Mouse (Mus musculus) monocyte, adult 5-6 weeks (primary cell): ENCODE results near the gene Esyt3. TPM values are rescaled to one million over a fixed set of nuclear protein-coding genes. Genes with fewer than 3 reads are reported as not detected.

Experiments used
- ATAC-seq: fragments of 153-309, 156-312 bp; replicated peaks from 2 replicates; pipeline ENCODE4 v1.8.0; 2017; ENCODE audit warnings: mild to moderate bottlenecking; ENCODE audit not compliant: low TSS enrichment, insufficient number of reproducible peaks, severe bottlenecking, poor library complexity, low FRiP score
- total RNA-seq: library from RNA; stranded (forward); fragments of 200-1000, 200-491, 200-594 nt; gene quantifications from 3 replicates; pipeline ENCODE4 v1.2.3, GENCODE M21; 2017

Gene Esyt3
- total RNA-seq, 1 experiment from 2014 or later: not detected

DNA sequence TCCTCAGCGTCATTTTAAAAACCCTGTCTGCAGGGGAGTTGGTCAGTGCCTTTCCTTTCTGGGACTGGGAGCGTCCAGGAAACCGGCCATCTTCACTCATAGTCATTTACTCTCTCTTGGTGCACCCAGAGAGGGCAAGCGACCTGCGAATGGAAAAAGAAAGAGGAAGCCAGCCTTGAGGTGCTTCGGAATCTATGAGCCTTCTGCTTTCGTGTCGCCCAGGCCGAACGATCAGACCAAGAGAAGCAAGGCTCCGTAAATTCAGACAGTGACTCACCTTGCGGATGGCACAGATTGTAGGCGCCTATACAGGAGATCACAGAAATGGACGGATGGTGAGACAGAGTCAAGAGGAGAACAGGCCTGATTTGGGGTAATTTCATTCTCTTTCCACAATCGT is 655 bp upstream of the Esyt3 start:
- no peak for ATAC-seq

DNA sequence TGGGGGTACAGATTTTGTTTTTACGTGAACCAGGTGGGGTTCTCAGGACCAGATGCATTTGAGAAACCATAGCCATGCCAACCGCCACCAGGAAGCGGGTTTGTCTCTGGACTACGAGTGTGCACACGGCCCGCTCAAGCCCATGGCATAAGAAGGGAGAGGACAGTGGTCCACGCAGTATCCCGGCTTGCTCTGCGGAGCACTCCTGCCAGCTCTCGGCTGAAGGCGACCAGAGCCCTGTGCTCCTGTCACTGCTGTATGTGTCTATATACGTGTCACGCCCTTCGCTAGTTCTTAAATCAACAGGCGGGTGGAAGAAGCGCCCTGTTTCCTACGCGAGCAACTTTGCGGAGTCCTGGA is 816 bp downstream of the Esyt3 start:
- no peak for ATAC-seq

DNA sequence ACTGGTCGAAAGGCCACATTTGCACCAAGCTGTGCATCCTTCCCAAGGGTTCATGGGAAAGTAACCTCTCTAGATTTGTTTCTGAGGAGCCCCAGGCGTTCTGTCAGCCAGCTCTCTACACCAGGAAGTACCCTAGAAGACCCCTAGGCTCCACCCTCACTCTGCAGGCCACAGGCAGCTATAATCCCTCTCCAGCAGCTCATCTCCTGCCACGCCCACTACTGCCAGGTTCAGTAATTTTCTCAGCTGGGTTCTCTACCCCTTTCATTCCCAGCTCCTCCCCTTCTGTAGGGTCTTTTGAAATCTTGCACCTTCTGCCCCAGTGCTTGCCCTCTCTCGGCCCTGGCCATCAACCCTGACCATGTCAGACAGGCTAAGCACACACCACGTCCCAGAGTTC is 2.4 kb downstream of the Esyt3 start:
- no peak for ATAC-seq

DNA sequence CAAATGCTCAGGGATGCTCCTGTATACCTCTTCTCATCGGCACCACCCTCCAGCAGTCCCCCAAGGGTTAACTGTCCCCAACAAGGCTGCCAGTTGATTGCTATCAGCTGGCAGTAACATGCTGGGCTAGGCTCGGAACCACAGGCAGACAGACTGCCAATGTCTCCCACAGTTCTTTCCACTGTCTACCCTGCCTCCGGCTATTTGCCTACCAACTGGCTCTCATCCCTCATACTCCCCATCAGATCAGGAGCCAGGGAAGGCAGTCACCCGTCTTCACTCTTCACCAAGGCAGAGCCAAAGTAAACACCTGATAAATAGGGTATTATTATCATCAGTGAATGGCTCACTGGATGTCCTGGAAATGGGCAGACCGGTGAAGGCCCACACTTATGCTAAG is 3.6 kb downstream of the Esyt3 start:
- no peak for ATAC-seq

DNA sequence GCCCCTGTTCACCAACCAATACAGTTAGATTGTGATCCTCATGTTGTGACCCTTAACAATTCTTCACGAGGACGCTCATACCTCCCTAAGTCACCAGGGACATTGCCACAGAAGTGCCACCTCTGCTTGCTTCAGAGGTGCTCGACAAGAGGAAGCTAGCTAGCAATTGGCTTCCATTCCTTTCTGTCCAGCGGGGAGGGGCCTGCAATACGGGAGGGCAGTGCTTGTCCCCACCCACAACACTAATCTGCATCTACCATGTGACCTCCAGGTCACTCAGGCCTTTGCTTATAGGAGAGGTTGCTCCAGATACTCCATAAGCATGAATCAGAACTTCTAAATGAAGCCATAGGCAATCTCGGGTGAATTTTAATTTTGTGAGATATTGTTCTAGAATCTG is 5.0 kb downstream of the Esyt3 start:
- ATAC-seq: no peak

DNA sequence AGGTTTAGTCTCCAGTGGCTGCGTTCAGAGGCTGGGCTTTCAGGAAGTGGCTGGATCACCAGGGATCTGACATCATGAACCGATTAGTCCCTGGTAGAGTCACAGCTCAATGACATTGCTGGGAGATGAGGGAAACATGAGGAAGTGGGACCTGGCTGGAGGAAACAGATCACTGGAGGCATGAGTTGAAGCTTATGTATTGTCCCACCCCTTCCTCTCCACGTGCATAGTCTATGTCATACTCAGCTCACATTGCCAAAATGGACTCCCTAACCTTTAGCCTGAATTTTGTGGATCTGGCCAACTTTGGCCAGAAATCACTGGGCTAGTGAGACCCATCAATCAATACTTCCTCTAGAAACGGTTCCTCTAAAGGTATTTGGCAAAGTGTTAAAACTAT is 5.4 kb downstream of the Esyt3 start:
- ATAC-seq: no peak

DNA sequence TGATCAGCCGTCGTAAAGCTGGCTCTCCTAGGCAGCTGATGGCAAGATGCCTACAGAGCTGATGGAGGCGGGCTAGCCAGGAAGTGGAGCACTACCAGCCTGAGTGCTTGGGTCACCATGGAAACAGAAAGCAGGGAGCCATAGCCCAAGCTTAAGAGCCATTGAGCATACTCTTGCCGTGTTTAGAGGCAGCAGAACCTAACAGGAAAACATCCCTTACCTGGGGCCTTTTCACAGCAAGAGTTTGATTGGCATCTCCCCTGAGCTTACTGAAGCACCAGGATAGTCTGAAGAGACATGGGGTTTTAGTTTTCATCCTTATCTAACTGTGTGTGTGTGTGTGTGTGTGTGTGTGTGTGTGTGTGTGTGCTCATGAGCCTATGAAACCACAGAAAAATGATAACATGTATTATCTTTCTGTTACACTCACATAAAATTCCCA is 13.0 kb downstream of the Esyt3 start:
- no peak for ATAC-seq

DNA sequence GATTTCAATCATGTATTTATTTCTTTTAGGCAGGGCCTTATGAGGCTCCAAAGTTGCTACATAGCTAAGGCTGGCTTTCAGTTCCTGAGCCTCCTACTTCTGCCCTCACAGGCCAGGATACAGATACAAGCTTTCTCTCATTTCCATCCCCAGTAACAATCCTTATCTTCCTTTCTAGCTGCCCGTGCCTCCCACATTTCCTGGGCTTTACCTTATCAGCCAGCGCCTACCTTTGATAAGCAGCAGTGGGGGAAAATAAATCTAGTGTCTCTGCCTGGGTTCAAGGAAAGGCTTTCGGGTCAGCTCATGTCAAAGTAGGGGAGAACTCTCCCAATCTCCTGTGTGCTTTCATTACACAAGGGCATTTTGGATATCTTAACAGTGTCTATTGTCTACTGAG is 16.8 kb downstream of the Esyt3 start:
- ATAC-seq: no peak

DNA sequence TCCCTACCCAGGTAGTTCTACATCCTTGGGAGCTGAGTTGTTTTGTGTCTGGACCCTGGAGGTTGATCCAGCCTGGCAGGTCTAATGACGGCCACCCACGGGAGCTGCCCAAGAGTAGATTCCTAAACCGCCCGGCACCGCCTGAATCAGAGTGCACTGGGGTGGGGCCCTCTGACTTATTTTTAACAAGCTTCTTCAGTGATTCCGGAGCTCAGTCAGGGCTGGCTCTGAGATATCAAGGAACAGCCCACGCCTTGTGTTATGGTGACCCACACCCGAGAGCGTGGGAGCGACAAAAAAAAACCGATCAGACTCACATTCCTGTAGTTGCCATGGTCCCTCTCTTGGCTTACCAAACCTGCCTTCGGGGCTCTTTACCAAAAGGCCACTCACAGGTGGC is 18.2 kb downstream of the Esyt3 start:
- no peak for ATAC-seq

DNA sequence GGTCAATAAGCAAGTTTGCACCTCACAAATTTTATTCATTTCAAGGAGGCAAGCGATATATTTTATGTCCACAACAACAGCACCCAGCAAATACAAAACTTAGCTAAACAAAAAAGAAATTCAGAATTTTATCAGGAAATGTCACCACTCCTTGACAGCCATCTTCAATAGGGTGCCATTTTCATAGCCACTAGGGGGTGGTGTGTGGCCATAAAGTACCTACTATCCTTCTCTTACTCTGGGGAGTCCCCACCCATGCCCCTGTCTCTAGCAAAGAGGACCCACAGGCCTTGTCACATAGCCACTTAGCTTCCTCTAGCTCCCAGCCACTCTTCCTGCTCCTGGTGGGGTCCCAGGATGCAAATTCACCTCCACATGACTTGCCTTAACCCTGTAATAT is 19.2 kb downstream of the Esyt3 start:
- ATAC-seq: no peak

DNA sequence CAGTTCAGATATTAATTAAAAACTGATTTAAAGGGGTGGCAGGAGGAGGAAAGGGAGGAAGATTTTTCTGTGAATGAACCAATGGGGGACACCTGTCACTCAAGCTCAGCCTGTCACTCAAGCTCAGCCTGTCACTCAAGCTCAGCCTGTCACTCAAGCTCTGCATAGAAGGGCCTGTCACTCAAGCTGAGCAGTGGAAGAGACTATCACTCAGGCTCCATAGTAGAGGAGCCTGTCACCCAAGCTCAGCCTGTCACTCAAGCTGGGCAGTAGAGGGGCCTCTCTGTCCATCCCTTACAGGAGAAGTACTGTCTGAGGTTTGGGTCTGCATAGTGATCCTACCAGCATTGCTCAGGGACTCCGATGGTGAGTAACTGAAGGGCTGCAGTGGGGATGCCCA is 20.1 kb downstream of the Esyt3 start:
- ATAC-seq: no peak

DNA sequence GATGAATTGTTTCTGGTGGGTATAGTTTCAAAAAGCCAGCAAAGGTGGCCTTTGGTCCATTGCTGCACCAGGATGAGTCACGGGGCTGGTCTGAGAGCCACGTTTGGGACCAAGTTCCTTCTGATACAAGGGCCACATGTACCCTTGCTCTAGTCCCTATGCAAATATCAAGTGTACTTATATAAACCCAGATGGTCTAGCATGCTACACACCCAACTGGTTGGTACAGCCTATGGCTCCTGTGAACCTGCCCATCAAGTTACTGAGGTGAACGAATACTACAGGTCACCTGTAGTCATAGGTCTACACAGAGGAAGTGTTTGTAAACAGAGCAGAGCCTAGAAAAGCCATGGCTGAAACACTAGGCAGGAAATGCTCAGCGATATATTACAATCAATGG is 21.8 kb downstream of the Esyt3 start:
- no peak for ATAC-seq

DNA sequence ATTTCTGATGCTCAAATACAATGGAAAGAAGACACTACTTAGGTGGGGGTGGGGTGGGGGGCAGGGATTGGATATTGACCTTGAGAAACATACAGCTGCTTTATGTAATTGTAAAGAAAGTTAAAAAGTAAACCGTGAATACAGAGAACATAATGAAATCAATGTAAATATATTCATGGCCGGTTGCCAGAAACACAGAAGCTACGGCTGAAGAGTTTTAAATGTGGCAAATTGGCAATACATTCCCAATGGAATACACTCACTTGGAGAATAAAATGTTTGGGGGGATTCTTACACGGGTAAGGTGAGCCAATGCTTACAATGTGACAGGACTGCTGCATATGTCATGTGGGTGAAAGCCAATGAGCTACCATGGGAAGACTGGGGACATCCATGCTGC is 31.5 kb downstream of the Esyt3 start:
- no peak for ATAC-seq

DNA sequence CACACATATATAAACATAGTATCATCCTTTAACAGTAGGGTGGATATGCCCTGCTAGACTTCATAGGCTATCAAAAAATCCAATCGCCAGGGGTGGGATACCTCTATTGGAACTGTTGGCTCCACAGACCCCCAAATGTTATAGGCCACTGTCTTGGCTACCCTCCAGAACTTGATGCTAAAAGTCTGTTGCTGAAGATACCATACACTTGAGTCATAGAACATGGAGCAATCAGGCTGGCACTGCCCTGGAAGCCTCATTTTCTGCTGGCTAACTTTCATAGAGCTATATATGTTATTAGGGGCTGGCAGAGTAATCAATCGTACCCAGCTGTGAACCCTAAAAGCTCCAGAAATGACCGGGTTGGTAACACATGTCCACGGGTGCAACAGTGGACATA is 32.4 kb downstream of the Esyt3 start:
- no peak for ATAC-seq

DNA sequence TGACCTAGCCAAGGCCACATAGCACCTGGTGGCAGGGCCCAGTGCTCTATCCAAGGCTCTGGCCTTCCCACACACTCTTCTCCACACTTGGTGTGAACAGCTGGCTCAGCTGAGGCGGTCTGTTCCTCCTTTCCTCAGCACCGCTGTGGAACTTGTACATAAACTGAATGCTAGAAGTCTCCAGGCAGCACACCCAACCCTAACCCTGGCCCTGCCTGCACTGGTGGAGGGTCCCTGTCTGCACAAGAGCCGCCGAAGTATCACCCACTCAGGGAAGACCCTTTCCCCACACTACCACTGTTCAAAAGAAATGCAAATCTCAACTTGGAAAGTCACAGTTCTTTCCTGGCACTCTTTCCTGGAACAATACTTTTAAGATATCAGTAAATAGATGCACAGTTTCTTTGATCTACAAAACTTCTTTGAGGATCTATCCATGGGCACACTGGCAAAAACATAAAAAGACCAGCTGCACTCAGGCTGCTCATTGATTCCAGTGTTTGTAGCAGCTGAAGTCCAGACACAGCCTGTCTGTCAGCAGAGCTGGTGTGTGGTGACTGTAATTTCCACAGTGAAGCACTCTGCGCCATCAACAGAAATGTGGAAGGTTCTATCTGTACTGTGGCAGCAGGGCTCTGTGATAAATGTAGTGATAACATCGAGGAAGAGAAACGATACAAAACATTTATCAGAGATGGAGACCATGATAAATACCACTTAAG is 33.0 kb downstream of the Esyt3 start:
- ATAC-seq: no peak

DNA sequence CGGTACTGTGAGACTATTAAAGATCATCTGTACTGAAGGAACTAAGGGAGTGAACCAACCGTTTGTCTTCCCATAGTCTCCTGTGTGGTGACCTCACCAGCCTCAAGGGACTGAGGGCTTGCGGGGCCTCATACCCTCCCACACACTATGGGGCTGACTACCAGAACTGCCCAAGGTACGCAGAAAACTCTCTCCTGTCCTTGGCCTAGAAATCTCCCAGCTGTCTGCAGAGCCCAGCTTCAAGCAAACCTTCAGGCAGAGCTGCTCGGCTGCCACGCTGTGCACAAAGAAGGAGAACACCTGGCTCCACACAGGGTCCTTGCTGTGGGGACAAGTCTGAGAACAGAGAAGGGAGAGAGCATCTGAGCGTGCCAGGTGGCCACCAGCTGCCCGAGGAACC is 38.4 kb downstream of the Esyt3 start:
- ATAC-seq: no peak

DNA sequence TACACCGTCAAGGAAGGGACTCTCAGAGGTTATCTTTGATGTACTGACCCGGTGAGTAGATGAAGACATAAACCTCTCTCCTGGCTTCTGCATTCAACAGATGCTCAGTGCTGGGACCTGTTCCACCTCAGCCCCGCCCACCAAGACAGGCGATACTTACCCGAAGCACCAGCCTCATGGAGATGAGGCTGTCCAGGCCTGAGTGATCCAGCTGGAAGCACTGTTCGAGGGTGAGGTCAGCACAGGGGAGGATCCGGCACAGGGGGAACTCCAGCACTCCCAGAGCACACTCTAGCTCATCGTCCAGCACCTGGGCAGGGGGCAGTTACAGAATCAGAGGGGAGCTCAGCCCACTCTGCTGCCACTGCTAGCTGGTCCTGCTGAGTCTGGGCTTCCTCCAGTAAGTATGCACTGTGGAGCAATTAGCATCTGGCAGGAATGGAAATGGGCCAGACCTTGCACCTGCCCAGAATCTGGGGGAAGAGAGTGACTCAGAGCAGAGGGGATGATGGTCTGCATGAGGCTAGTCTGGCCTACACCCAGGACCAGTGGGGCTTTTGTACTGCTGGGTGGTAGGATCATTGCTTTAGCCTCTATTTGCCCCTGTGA is 38.9 kb downstream of the Esyt3 start:
- ATAC-seq: no peak

DNA sequence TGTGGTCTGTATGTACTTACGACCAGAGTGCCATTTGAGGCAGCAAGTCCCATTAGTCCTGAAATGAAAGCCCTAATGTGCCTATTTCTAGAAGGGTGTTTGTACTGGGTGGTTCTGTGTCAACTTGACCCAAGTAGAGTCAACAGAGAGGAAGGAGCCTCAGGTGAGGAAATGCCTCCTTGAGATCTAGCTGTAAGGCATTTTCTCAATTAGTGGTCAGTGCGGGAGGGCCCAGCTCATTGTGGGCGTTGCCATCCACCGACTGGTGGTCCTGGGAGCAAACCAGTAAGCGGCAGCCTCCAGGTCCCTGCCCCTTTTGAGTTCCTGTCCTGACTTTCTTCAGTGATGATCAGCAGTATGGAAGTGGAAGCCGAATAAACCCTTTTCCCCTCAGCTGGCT is 52.1 kb downstream of the Esyt3 start:
- ATAC-seq: no peak

DNA sequence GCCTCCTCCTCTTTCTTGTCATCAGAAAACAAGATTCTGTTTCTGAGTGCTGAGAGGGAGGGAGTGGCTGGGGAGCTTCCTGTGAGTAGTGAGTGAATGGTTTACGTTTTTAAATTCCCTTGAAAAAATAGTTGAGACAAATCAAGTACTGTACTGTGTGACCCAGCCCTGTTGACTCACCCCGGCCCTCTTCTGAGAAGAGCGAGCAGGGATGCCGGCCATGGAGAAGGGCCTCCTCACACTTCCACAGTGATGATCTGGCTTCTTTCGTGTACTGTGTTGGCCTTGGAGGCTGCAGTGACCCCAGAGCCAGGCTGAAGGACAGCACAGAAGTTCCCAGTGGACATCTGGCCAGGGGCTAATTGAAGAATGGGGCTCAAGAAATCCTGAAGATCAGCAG is 54.1 kb downstream of the Esyt3 start:
- ATAC-seq: no peak
